Mouse (Mus musculus) MEL-GATA-1-ER (cell line): Measurements from ENCODE around the gene Xpo4.
"Not testable (repeated sequence)": the region's sequence is repeated elsewhere in the genome, so short reads cannot be mapped to it uniquely, and the experiment has no call there.

Experiments used
- DNase-seq: peaks from one replicate; pipeline ENCODE4 v3.0.0-alpha.2; 2012; ENCODE audit warnings: low read depth; ENCODE audit errors: extremely low read depth

Gene Xpo4

DNA sequence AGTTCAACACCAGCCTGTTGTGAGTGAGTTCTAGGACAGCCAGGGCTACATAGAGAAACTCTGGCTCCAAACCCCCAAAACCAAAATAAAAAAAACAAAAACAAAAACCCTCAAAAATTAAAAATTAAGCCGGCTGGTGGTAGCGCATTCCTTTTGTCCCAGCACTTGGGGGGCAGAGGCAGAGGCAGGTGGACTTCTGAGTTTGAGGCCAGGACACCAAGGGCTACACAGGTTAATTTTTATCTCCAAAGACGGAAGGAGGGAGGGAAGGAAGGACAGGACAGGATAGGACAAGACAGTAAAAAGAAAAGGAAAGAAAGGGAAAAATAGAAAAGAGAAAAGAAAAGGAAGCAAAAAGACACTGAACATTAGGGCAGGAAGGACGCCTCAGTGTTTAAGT, 17.5 kb upstream of the Xpo4 start:
- DNase-seq = no peak

DNA sequence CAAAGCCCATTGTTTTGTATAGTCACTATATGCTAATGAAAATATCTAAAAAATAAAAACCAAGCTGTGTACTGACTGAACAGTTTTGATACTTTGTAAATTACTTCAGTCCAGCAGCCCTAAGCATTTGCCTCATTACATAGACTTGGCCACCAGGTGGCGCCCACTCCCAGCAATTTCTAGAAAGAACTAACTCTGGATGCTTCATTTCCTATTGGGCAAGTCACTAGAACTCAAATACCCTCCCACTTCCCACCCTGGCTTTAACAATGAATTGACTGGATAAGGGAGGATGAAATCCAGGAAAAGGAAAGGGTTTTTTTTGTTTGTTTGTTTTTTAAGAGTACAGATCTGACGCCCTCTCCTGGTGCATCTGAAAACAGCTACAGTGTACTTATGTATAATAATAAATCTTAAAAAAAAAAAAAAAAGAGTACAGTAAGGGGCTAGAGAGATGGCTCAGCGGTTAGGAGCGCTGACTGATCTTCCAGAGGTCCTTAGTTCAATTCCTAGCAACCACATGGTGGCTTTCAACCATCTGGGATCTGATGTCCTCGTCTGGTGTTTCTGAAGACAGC, 14.8 kb upstream of the Xpo4 start:
- DNase-seq = peak; percentile 68

DNA sequence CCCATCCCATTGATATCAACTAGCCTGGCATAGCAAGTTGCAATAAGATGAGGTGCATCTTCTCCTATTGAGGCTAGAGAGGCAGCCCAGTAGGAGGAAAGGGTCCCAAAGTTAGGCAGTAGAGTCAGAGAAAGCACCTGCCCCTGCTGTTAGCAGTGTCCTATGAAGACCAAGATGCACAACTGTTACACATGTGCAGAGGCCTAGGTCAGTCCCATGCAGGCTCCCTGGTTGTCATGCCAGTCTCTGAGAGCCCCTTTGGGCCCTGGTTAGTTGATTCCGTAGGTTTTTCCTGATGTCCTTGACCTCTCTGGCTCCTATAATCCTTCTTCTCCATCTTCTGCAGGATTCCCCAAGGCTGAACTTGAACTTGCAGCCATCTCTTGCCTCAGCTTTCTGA, 14.3 kb upstream of the Xpo4 start:
- DNase-seq = no peak

DNA sequence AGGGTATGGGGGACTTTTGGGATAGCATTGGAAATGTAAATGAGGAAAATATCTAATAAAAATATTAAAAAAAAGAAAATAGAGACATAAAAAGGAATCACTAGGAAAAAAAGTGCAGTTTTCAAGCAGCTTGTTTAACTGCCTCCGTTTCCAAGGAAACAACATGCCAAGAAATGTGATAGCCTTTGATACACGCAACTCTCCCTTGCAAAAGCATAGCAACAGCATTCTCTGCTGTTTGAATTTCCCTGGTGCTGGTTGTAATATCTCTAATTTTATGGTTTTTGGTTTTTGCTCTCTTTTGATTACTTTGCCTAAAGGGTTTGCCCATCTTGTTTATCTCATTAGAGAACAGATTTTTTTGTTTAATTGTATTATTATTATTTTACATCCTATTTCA, 10.3 kb upstream of the Xpo4 start:
- DNase-seq = no peak

DNA sequence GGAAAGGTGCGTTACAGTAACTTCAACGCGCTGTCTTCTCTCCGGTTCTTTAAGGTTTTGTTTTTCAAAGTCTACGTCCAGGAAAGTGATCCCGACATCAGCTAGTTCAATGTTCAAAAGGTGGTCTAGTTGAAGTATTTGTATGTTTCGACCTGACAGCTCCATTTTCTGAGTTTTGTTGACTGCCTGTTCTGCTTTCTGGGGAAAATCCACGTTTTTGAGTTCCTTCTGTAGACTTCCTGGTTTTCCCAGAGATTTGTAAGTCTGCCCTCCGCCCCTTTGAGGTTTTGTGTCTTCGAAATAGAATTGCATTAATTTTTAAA, 359 bp upstream of the Xpo4 start:
- no peak for DNase-seq

DNA sequence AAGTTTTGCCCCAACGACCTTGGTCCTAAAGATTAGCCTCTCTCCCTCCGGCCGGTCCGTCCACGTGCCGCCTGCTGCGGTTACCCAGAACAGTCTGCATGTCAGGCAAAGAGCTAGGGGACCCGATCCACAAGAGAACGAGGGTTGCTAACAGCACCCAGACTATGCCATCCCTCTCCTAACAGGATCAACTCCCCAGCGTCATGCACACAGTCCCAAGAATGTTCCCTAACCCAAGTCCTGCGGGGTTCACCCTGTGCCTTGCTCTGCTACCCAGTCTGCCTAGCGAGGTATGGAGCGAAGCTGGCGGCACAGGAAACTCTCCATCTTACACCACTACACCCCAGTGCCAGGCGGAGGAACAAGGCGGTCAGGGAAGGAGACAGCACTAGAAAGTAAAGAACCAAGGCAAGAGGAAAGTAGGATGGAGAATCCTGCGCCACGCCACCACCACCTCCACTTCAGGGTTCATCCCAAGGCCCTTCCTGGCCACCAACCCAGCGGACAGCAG, 864 bp downstream of the Xpo4 start:
- peak; percentile 24 for DNase-seq

DNA sequence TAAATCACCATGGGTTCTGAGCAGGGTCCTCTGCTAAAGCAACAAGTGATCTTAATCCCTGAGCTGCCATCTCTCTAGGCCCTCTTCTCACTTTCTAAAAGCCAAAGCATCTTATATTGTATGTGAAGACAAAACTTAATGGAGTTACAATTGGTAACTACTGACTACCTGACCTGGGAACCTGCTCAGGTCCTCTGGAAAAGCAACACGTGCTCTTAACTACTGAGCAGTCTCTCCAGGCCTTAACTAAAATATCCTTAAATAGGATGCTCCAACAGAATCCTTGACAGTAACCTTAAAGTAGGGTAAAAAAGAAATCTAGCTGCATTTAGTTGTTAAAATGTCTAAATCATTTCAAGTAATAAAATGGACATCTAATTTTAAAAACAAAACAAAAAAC, 1.6 kb downstream of the Xpo4 start:
- no peak for DNase-seq

DNA sequence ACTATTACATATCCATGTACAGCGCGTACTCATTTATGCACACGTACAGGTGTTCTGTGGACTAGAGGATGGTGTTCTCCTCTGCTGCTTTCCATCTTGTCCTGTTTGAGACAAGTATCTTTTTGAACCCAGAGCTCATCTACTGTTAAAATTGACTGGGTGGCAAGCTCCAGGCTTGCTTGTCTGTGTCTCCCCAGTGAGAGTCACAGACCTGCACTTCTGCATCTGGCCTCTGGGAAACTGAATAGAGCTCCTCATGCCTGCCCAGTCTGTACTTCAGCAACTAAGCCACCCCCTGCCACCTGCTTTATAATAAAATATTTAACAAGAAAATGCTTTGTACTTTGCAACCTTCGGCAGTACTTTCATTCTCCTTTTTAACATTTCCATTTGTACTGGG, 6.9 kb downstream of the Xpo4 start:
- DNase-seq = no peak

DNA sequence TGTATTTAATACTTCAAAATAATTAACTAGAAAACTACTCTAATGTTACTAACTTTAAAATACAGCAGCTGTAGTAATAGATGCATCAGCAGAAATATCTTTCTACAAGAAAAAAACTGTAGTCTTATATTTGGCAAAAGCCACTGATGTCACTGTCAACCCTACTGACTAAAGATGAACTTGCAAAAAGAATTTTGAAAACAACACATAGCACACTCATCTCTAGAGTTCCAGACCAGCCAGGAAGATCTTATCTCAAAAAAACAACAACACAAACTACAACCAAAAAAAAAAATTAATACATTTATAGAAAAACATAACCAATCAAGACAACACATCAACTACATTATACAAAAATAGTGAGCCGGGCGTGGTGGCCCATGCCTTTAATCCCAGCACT, 7.7 kb downstream of the Xpo4 start:
- DNase-seq = no peak

DNA sequence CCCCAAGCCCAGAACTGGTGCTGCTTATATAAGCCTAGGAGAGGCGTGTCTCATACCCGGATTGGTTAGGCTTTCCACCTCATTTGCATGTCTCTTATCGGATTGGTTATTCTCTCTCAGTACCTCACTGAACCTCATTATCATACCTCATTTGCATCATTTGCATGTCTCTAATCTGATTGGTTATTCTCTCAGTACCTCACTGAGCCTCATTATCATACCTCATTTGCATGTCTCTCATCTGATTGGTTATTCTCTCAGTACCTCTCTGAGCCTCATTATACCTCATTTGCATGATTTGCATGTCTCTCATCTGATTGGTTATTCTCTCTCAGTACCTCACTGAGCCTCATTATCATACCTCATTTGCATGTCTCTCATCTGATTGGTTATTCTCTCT, 8.7 kb downstream of the Xpo4 start:
- DNase-seq = not testable (repeated sequence)

DNA sequence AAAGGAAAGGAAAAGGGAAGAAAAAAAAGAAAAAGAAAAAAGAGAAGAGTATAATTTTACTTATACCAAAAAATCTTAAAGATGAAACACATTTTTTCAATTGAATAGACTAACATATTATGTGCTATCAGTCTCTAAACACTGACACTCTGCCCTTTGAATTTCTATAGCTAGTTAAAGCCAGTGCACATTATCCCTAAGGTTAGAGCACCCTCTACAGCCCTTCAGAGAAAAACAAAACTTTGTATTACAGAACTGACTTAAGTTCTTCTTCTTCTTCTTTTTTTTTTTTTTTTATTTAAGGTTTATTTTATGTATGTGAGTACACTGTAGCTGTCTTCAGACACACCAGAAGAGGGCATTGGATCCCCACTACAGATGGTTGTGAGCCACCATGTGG, 15.7 kb downstream of the Xpo4 start:
- DNase-seq = no peak

DNA sequence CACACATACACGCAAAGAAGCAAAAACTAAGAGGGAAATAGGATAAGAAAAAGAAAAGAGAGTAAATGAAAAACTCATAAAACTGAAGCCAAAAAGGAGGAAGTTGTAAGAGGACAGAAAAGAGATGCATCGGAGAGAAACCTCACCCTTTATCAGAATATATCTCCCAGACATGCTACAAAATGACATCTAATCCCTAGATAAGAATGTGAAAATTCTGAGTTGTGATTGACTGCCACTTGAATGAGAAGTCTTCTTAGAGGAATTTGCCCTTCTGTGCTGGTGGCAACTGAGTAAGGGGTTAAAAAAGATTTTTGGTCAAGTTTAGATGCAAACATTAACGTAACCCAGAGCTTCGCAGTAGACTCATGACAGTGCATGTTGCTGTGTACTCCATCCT, 19.1 kb downstream of the Xpo4 start:
- no peak for DNase-seq

DNA sequence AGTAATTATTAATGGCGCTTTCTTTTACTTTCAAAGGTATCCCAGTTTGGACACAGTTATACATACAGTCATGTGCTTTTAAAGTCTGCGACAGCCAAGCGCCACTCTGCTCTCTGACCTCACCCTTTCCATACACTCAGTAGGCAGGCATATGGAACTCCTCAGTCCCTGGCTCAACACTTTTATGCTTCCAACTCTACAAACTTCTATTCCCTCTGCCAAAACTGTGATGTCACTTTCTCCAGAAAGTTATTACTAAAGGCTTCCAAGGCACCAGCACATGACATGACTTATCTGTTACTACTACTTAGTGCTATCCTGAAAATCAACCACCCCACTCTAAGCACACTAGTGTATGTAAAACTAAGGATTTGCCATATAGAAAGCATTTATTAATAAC, 26.1 kb downstream of the Xpo4 start:
- DNase-seq = no peak

DNA sequence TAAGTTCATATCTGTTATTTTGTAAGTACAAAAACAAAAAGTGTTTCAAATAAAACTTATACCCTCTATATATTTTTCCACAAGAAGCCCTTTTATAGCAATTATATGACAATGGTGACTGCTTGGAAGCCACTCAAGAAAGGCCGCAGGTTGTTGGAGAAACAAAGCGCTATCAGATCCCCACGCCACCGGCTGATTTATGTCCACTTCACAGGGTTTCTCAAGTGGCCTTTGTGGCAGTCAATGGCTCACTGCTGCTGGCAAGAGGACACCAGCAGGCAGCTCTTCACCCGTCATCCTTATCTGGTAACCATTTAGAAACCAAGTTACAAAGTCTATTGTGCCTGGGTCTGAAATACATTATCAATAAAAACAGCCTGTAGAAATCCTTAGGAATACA, 31.1 kb downstream of the Xpo4 start:
- DNase-seq = no peak

DNA sequence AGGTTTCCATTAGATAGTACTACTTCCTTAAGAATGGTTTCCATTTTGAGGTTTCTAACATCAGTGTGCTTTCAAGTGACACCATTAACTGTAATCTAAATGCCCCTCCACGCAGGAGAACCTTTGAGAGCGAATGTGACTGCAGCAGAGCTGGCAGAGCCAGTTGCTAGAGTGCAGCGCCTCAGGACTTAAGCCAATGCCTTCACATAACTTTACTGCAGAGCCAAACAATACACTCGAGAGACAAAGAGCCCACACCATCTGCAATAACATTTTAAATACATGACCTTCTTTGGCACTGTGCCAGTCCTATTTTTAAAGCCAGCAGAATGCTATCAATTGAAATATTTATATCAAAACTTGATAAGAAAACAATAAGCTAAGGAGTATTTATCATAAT, 35.6 kb downstream of the Xpo4 start:
- no peak for DNase-seq

DNA sequence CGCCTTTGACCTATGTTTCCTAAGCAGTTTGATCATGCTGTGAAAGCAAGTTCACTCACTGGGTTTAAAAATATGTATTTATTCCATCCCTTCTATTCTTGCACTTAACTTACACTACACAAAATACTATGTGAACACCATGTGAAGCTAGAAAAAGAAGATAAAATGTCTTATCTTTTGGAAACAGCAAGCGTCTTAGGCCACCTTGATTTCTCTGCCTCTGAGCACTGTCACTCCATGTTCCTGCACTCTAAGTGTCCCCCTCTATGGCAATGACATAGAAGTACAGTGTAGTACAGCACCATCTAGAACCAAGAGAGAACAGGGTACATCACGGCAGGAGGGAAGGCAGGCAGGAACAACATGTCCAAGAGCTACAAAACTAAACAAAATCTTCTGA, 42.3 kb downstream of the Xpo4 start:
- DNase-seq = peak; percentile 26

DNA sequence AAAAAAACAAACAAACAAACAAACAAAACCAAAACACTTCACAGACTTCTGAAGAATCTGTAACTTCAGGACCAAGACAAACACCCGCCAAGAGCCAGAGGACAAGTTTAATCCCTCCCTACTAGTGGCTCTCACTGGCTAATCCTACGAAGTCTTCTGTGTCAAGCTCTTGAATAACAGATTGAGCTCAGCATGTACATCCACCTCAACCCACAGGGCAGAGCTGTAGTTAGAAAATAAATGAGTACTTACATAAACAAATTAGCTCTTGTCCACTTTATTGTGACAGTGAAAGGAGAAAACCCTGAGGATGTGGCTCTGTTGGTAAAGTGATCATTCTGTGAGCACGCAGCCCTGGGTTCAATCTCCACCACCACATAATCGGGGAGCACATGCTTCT, 43.5 kb downstream of the Xpo4 start:
- no peak for DNase-seq

DNA sequence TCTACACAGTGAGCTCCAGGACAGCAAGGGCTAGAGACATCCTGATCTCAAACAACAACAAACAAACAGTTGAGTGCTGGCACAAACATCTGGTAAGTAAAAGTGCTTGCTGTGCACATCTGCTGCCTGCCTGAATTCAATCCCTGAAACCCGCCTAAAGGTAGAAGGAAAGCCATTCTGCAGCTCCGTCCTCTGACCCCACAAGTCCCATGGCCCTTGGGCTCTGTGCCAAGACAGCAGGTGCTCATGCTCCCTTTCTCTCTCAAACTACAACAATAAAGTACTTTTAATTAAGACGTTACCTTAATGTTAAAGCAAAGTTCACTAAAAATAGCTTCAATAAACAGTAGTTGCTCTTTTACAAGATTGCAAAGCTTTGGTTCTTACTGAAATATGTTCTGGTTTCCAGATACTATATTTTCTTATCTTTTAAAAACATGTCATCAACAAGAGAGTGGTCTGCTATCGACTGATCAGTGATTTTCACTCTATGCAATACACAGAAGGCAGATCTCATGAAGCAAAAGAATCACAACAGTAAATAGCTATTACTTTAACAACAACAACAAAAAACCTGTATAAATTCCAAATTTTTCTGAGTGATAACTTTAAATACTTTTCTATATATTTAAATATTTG, 44.5 kb downstream of the Xpo4 start:
- DNase-seq = no peak

DNA sequence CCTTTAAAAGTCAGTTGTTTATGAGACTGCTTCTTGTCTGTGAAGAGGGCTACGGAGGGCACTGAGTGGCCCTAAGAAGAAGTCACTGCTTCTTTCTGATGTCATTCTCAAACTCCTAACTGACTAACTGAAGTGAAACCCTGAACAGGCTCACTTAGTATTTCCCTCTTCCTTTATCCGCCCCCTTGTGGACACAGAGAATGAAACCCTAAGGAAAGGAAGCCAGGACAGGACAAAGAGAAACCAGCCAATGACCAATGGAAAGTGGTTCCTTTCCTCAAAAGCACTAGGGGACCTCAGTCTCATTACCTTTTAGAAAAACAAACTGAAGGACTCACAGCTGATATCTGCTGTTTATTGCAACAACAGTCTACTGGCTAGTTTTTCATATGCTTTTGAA, 45.7 kb downstream of the Xpo4 start:
- DNase-seq = peak; percentile 16

DNA sequence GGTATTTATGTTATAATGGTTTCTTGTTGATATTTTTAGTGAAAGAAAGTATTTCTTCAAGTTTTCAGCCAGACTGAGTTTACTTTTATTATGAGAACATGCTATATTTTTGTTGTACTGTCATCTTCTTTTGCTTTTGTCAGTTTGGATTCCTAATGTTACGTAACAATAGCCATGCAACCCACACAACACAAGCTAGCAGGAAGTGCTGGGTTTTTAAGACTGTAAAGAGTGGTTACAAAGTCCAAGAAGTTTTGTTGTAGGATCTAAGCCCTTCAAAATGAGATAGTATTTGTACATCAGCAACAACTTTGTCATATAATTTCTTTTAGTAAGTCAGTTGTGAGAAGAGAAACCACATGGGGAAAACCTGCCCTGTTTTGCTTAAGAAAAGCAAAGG, 47.6 kb downstream of the Xpo4 start:
- no peak for DNase-seq

DNA sequence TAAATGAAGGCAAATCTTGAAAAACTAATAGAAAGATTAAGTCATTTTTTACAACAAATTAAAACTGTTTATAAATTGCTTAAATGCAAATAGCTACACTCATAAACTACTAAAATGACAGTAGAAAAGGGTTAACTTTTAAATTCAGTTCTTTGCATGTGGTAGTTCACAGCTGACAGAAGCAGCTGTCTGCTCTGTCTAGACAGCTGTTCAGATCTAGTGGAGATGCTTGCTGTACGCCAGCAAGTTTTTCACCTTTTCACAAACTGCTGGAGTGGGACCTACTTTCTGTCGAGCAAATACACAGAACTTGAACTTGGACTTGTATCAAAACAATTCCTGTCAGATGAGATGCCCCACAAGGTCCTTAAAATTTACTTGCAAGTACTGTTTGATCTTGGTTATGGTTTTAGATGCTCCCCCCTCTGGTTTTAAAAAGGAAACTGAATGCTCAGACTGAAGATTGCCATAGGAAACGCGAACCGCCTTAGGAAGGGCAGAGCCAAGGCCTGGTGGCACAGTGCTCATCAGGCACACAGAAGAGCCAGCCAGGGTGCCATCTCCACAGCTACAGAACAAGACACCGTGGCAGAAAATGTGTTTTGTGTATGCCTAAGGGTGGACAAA, 48.8 kb downstream of the Xpo4 start:
- DNase-seq = no peak

DNA sequence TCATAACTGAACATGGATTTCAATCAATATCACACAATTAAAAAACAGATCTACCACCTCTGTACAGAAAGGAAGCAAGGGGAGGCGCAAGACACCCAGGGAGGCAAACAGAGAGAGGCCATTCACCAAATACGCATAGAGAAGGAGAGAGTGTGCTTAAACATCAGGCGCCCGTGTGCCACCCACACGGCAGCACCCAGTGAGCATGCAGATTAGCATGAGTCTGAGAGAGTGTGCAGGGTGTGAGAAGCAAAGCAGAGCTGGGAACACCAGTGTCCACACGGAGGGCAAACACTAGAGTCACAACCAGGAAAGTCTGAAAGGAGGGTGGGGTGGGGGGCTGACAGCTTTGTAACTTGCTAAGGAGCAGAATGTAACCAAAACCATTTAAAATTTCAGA, 49.4 kb downstream of the Xpo4 start:
- no peak for DNase-seq

DNA sequence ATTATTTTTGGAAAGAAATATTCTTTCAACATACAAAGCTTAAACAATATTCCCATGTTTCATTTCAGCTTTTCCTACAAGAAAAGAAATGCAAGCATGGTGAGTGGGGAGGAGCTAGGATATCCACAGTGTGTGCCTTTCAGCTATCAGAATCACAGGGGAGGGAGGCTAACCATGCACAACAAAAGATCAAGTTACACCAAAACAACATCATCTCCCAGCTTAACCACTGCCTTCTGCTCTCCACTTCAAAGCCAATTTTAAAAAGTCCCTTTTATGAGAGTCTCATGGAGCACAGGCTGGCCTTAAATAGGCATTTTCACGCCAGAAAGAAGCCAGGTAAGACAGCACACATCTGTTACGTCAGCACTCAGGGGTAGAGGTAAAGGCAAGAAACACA, 54.2 kb downstream of the Xpo4 start:
- no peak for DNase-seq
